Mouse (Mus musculus) E14TG2a.4 (cell line): ENCODE measurements around the gene Hrg.

Experiments used
- CTCF ChIP-seq: conservative IDR thresholded peaks from 2 replicates; pipeline ENCODE4 v1.5.1; 2014; ENCODE audit warnings: low read length
- NANOG ChIP-seq: IDR thresholded peaks from 2 replicates; pipeline ENCODE4 v1.6.1; 2014; ENCODE audit warnings: borderline replicate concordance, low read length, mixed read lengths

- TF ChIP-seq CTCF (no peak), NANOG (no peak)
Observed at GRCm38 (mm10) chr16:22937631-22938030, 13.2 kb upstream of the Hrg start.
